Mouse (Mus musculus) hindlimb bud, embryonic 11.5 days (tissue): ENCODE measurements around the gene Npm3.

Source experiments
- DNase-seq: peaks from one replicate; pipeline ENCODE4 v3.0.0-alpha.2; 2012; ENCODE audit warnings: low read depth, low spot score; ENCODE audit errors: extremely low spot score

Npm3 gene

DNA sequence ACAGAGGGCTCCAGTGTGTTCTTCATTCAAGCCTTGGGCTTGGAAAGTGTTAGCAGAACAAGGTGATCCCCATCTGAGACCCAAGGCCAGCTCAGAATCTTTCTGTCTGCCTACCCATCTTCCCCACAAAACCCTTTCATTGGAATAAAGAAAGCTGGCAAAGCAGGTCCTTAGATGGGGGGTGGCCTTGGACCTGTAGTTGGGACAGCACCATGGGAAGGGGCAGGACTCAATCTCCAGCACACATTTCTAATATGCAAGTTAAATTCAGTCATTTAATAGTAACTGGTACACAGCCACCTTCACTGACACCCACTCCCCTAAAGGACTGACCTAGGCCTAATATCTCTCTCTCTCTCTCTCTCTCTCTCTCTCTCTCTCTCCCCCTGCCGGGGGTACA, 13.2 kb downstream of the Npm3 start:
- no peak for DNase-seq

DNA sequence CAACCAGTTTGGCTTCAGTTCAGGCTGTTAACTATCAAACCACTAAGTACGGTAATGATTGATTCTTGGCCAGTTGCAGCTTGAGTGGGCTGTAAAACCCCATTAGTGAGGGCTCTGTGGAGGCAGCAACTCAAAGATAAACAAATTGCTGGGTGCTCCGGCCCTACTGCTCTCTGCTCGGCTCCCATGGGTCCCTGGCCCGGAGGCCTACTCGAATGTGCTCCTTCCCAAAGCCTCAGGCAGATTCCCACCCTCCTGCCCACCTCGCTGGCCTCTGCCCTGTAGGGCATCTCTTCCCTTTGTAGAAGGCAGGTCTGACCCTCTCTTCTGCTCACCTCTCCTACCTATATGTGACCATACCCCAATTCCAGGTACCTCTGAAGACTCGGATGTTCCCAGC, 14.6 kb downstream of the Npm3 start:
- no peak for DNase-seq

DNA sequence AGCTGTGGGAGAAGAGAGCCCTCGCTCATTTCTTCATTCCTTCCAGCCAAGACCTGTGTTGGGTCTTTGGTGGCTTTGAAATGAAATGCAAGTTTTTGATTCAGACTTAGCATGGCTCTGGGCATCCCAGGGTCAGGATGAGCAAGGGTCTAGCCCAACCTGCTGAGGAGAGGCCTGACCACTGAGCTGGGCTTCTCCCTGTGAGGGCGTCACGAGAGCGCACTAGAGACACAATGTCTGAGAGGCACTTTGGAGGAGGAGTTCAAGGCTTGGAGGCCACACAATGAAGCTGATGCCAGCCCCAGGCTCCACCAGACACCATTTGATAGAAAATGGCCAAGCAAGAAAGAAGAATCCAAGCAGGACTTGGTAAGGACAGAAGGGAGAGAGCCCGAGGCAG, 15.2 kb downstream of the Npm3 start:
- DNase-seq, result no peak

DNA sequence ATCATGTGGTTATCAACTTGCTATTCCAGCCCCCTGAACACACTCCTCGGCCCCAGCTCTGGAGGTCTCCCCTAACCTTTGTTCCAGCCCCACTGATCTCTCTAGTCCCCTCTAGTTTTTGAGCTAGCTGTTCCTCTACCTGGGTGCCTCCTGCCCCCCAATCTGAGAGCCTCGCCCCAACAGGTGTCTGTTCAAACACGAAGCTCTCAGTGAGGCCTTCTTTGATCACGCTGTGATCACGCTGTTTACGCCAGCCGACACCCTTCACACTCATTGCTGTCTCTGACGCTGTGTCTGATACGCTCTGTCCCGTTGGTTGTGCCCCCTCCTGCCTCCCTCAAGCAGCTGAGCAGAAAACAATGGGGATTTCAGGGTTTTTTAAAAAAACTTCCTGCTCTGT, 15.8 kb downstream of the Npm3 start:
- no peak for DNase-seq

DNA sequence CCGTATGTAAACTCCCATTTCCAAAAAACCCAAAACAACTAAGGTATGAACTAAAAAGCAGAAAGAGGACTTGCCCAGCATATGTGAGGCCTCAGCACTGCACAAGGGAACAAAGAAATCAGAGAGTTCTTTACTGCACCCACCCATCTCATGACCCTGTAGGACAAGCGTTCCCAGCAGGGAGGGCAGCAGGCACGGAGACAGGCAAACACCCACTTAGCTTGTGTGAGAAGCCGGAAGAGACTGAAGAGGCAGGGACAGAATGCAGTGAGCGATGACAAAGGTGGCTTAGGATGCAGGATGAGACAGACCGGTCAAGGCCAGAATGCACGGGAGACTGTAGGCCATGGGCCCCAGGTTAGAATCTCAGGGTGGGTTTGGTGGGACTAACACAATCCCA, 17.7 kb downstream of the Npm3 start:
- DNase-seq, result no peak

DNA sequence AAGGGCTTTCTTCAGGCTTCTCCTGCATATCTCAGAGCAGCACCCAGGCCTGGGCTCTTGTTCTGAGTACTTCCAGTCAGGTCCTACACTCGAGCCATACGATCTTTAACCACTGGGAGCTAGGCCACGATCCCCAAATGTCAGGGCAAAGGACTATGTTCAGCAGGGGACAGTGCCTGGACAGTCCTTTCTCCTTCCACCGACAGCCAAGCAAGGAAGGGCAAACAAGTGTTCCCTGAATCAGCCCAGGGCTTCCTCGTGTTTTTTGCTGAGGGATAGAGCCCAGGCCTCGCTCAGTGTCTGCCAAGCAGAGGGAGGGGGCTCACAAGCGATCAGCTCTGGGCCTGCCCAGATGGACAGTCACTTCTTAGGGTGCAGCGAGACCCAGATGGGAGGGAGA, 19.3 kb downstream of the Npm3 start:
- no peak for DNase-seq

DNA sequence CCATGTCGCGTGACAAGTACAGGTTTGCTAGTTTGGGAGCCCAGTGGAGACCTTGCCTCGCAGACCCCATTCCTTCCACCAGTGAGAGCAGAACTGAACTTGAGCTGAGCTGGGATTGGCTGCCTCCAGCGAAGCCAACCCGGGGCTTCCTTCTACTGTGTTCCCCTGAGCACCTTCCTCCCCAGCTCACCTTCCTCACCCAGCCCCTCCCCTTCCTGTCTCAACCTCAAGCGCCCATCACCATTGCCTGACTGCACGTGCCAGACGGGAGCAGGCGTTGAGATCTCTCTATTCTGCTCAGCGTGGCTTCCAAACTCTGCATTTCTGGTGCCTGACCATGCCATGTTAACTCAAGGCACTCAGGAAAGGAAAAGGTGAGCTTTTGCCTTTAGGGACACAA, 22.2 kb downstream of the Npm3 start:
- DNase-seq, result no peak

DNA sequence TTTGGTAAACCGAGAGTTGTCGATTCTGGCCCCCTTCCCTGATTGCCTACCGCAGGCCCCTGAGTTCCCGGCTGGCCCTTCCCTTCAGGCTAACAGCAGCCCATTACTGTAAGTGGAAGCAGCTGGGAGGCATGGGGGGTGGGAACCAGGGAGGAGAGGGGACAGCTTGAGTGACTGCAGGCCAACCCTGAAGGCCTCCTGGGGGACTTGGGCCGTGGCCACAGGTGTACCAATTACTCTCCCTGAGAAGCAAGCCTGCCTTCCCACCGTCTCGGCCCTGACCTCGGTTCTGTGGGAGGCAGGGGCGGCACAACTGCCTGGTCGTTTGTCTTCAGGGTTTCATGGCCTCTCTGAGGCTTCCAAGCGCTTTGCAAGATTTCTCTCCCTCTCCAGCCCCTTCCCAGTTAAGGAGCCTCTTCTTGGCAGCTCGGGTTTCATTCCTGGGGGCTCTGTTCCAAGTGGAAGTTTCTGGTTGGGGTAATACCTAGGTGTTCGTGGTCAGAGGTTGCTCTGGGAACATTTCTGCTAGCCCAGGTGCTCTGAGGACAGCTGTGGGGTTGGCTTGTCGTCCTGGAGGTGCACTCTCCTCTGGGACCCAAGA, 23.6 kb downstream of the Npm3 start:
- DNase-seq, result no peak

DNA sequence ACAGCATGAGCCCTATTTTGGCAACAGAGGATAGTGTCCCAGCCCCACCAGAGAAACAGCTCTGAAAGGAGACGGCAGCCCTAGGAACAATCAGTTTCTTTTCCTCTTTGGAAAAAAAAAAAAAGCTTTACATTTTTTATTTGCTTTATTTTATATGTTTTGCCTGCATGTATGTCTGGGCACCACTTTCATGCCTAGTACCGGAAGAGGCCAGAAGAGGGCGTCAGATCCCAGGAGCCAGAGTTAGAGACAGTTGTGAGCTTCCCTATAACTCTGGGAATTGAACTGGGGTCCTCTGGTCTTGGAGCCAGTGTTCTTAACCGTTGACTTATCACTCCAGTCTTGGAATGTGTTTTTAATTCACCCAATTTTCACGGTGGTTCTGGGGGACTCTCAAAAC, 27.2 kb downstream of the Npm3 start:
- no peak for DNase-seq

DNA sequence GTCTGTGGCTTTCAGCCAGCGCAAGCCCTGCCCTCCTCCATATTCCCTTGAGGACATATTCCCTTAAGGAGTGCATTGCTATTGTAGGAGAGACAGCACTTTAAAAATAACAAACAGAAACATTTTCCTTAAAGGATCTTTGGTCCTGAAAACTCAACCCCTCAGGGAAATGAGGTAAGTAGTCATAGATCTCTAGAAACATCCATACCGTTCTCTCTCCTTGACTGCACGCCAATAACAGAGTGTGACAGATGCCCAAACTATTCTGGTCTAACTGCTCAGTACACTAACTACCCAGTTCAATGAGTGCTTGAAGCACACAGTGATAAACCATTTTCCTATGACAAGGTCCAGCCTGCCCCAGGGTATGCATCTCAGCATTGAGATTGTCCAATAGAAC, 31.1 kb downstream of the Npm3 start:
- DNase-seq, result no peak

DNA sequence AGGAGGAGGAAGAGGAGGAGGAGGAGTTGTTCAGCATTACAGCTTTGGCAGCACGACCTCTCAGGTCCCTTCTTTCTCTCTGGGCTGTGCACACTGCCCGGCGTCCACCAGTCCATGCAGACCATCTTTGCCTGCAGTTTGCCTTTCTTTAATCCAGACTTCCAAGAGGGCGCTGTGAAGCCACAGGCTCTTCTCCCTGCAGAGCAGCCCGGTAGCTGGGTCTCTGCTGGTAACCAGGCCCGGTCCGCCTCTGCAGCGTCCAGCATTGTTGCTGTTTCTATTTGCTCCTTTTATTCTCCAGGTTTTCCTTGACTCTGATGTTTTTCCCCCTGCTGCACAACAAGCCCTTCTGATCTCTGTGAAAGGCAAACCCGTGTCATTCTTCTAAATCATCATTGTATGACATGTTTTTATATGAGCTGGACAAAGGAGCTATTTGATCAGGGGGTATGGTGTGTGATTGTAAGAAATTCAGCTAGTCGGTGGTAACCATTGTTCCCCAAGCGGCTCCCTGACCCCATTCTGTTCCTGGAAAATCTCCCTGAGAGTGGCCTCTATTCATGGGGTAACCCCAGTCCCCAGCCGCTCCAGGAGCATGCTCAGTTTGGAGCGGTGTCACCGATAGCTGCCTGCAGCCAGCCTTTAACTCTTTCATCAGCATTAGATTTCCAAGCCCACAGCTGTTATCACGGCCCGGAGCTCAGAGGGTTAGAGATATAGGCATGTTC, 31.7 kb downstream of the Npm3 start:
- no peak for DNase-seq

DNA sequence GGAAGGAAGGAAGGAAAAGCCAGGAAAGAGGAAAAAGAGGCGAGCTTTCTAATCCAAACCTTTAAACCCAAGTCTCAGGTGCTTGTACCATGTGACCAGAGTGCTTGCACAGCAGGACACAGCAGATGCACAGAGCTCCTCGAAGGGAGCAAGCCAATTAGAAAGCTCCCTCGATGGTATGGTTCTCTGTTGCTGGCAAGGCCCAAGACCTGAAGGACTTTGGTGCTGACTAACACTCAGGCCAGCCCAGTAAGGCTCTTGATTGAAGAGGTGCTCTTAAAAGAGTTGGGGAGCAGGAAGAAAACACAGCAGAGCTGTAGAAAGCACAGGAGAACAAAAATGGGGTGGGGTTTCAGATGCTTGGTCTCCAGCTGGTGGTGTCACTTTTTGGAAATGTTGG, 40.7 kb downstream of the Npm3 start:
- DNase-seq, result no peak
